8 mouse cellular contexts compared by ENCODE assay signal in genomic region chr2:62645475-62645874, GRCm38 (mm10). TPM values are rescaled to one million over a fixed set of nuclear protein-coding genes. Genes with fewer than 3 reads are reported as not detected.
DNase-seq lines count a peak whose midpoint lies in the region; ATAC-seq lines count a peak whose summit lies in the region.

No protein-coding gene starts in this region.

- WGBS in hindbrain, embryonic 14.5 days, result 39% methylated on average over 12 of the region's 12 CpGs
- WGBS in liver, embryonic 13.5 days (ENCODE audit: insufficient replicate concordance), result 23% methylated on average over 12 of the region's 12 CpGs
- 29% methylated on average over 12 of the region's 12 CpGs for WGBS in neural tube, embryonic 11.5 days

- H3K4me2 ChIP-seq in hindbrain, embryonic 14.5 days (replicated peaks), result peak overlapping the region; percentile 80
- peak overlapping the region; percentile 81 for H3K4me2 ChIP-seq in liver, embryonic 13.5 days
- H3K4me2 ChIP-seq in neural tube, embryonic 11.5 days (ENCODE audit: low read depth), result peak overlapping the region; percentile 68

- no peaks in the 10 kb centered on the region for H3K36me3 ChIP-seq in hindbrain, embryonic 14.5 days (replicated peaks; ENCODE audit: control insufficient read depth, insufficient read depth)
- H3K36me3 ChIP-seq in liver, embryonic 13.5 days, result no peaks in the 10 kb centered on the region
- H3K36me3 ChIP-seq in neural tube, embryonic 11.5 days (ENCODE audit: control insufficient read depth, insufficient read depth, low read length), result no peaks in the 10 kb centered on the region

- peaks cover 15% of the 10 kb centered on the region; the same call in 1 of the 2 replicates for H3K27me3 ChIP-seq in hindbrain, embryonic 14.5 days (ENCODE audit: control insufficient read depth, insufficient read depth, low read length)
- 0 out of 2 replicates have a peak, but pooled peaks cover 2% of the 10 kb centered on the region for H3K27me3 ChIP-seq in liver, embryonic 13.5 days
- no peaks in the 10 kb centered on the region for H3K27me3 ChIP-seq in neural tube, embryonic 11.5 days (ENCODE audit: control insufficient read depth, insufficient read depth, low read length)

- peak; percentile 47 for ATAC-seq in erythroid progenitor cell, adult 5-6 weeks (replicated peaks; ENCODE audit: low FRiP score, poor library complexity, severe bottlenecking)
- ATAC-seq in hindbrain, embryonic 14.5 days (ENCODE audit: low FRiP score), result no peak
- peak; percentile 62 for ATAC-seq in liver, embryonic 13.5 days (ENCODE audit: low read depth)
- peak; percentile 14; the same call in 1 of the 2 replicates for ATAC-seq in neural tube, embryonic 11.5 days (ENCODE audit: insufficient read depth, low FRiP score, low TSS enrichment)

- H3K27ac ChIP-seq in hindbrain, embryonic 14.5 days, result no peak overlapping the region
- H3K27ac ChIP-seq in liver, embryonic 13.5 days, result peak overlapping the region; percentile 64
- H3K27ac ChIP-seq in neural tube, embryonic 11.5 days (ENCODE audit: low read depth, low read length), result no peak overlapping the region

- H3K9me3 ChIP-seq in hindbrain, embryonic 14.5 days (ENCODE audit: control insufficient read depth, low read length), result no peaks in the 10 kb centered on the region
- H3K9me3 ChIP-seq in liver, embryonic 13.5 days (replicated peaks), result no peaks in the 10 kb centered on the region
- H3K9me3 ChIP-seq in neural tube, embryonic 11.5 days (ENCODE audit: control insufficient read depth, low read length), result no peaks in the 10 kb centered on the region

- peak; percentile 9 for DNase-seq in gastrocnemius, postnatal 10 days
- no peak for DNase-seq in gastrocnemius, adult 8-10 months (ENCODE audit: low spot score in 2 of 2)
- DNase-seq in hindbrain, embryonic 14.5 days (ENCODE audit: low spot score), result no peak
- DNase-seq in liver, embryonic 13.5 days, result no peak
- peak; percentile 29 for DNase-seq in neural tube, embryonic 11.5 days (ENCODE audit: low spot score)
- no peak for DNase-seq in frontal cortex, postnatal 10 days (ENCODE audit: low spot score in 2 of 2)
- DNase-seq in layer of hippocampus, adult 11-12 months (ENCODE audit: low spot score), result no peak

- H3K9ac ChIP-seq in hindbrain, embryonic 14.5 days, result peak overlapping the region; percentile 47; the same call in 1 of the 2 replicates
- H3K9ac ChIP-seq in liver, embryonic 13.5 days, result peak overlapping the region; percentile 78
- peak overlapping the region; percentile 57 for H3K9ac ChIP-seq in neural tube, embryonic 11.5 days (ENCODE audit: low read length)

- H3K4me3 ChIP-seq in hindbrain, embryonic 14.5 days (replicated peaks; ENCODE audit: low read length), result peak overlapping the region; percentile 43
- H3K4me3 ChIP-seq in liver, embryonic 13.5 days (replicated peaks), result peak overlapping the region; percentile 75
- peak overlapping the region; percentile 48 for H3K4me3 ChIP-seq in neural tube, embryonic 11.5 days (ENCODE audit: low read depth, low read length)

- 0 out of 2 replicates have a peak, but pooled peaks cover 4% of the 10 kb centered on the region for H3K4me1 ChIP-seq in hindbrain, embryonic 14.5 days (replicated peaks; ENCODE audit: control insufficient read depth, insufficient read depth, low read length)
- peaks cover 19% of the 10 kb centered on the region for H3K4me1 ChIP-seq in liver, embryonic 13.5 days (replicated peaks)
- 0 out of 2 replicates have a peak, but pooled peaks cover 4% of the 10 kb centered on the region for H3K4me1 ChIP-seq in neural tube, embryonic 11.5 days (ENCODE audit: control insufficient read depth, insufficient read depth, low read length)

RNA-seq across cellular contexts. Expression of gene Ifih1, which starts 0.6 kb away (rescaled TPM):
- 1 to 10 TPM; 1.8 to 2.4 TPM for total RNA-seq in gastrocnemius, postnatal 10 days (2021)
- total RNA-seq in gastrocnemius, adult 8-10 months (2022), result 1 to 10 TPM; 2.5 to 3.5 (median 2.9) TPM
- 24.3 and 37.1 TPM in 2 replicates for total RNA-seq in erythroid progenitor cell, adult 5-6 weeks (2015; ENCODE audit: low replicate concordance)
- 28.7 and 38.0 TPM in 2 replicates for total RNA-seq in erythroid progenitor cell, adult 5-6 weeks (2017; ENCODE audit: low replicate concordance)
- polyA plus RNA-seq in hindbrain, embryonic 14.5 days (2014; fragmentation: Nextera tagmentation; extraction: Ambion mirVana), result 2.1 and 2.2 TPM in 2 replicates
- 3.3 and 4.3 TPM in 2 replicates for polyA plus RNA-seq in liver, embryonic 13.5 days (2015; fragmentation: Nextera tagmentation; extraction: Ambion mirVana)
- polyA plus RNA-seq in neural tube, embryonic 11.5 days (2014; fragmentation: Nextera tagmentation; extraction: Ambion mirVana), result 1.4 and 1.8 TPM in 2 replicates

RNA-seq across cellular contexts. Expression of gene Gca, which starts 18.6 kb away (rescaled TPM):
- 1 to 10 TPM; 2.2 to 3.1 TPM for total RNA-seq in gastrocnemius, postnatal 10 days (2021)
- total RNA-seq in gastrocnemius, adult 8-10 months (2022), result 1 to 10 TPM; 4.2 to 5.8 (median 5.1) TPM
- 14.7 and 19.8 TPM in 2 replicates for total RNA-seq in erythroid progenitor cell, adult 5-6 weeks (2015; ENCODE audit: low replicate concordance)
- total RNA-seq in erythroid progenitor cell, adult 5-6 weeks (2017; ENCODE audit: low replicate concordance), result 3.5 and 6.9 TPM in 2 replicates
- 4.2 and 4.5 TPM in 2 replicates for polyA plus RNA-seq in hindbrain, embryonic 14.5 days (2014; fragmentation: Nextera tagmentation; extraction: Ambion mirVana)
- 1.9 and 2.2 TPM in 2 replicates for polyA plus RNA-seq in liver, embryonic 13.5 days (2015; fragmentation: Nextera tagmentation; extraction: Ambion mirVana)
- 1.6 and 2.1 TPM in 2 replicates for polyA plus RNA-seq in neural tube, embryonic 11.5 days (2014; fragmentation: Nextera tagmentation; extraction: Ambion mirVana)

Comparison
In these comparisons a context has a peak if more than half of its experiments do, and no peak if none do; other contexts are left out.
1. DNase-seq: peak in gastrocnemius, postnatal 10 days (single experiment) and neural tube, embryonic 11.5 days (single experiment); none in gastrocnemius, adult 8-10 months (0 of 2), hindbrain, embryonic 14.5 days (single experiment), liver, embryonic 13.5 days (single experiment), frontal cortex, postnatal 10 days (0 of 2) and layer of hippocampus, adult 11-12 months (single experiment).
2. RNA of gene Ifih1, which starts 0.6 kb away (total RNA-seq): 24.3 to 38.0 TPM in erythroid progenitor cell, adult 5-6 weeks; 2.5 to 3.5 TPM in gastrocnemius, adult 8-10 months and 1.8 to 2.4 TPM in gastrocnemius, postnatal 10 days; every median in the first group is over 4 times any median in the second.
3. Peak in every context shown above with its lines, with median percentiles within 50 percentile points of each other: H3K4me2 ChIP-seq, H3K4me3 ChIP-seq and H3K9ac ChIP-seq.